Mouse (Mus musculus) stomach, postnatal 0 days (tissue): ENCODE data around the gene Sipa1l2.

Experiments
- CTCF ChIP-seq: IDR thresholded peaks from 2 replicates; pipeline ENCODE4 v1.5.1; 2016; ENCODE audit warnings: antibody characterized with exemption, low read depth, mild to moderate bottlenecking, moderate library complexity
- EP300 ChIP-seq: optimal IDR thresholded peaks from 2 replicates; pipeline ENCODE3; 2016; ENCODE audit warnings: antibody characterized with exemption

GRCm38 (mm10) chr8:125406453-125406852, 163.2 kb downstream of the Sipa1l2 start:
- TF ChIP-seq CTCF (no peak), EP300 (no peak)
